Mouse (Mus musculus) heart, postnatal 10 days (tissue): Measurements from ENCODE around the gene Ddr1. TPM values are rescaled to one million over a fixed set of nuclear protein-coding genes. Genes with fewer than 3 reads are reported as not detected.

Experiments used
- DNase-seq, 2 experiments: peaks; one replicate each; pipeline ENCODE4 v3.0.0; 2021
- intact Hi-C: fragments of 180-260 bp; cut with DNase I; formaldehyde crosslinking; loops from one replicate; pipeline ENCODE4 v1.15.1; 2025
- total RNA-seq, 2 experiments: library from RNA; stranded (reverse); gene quantifications; 2 replicates each; pipeline ENCODE4 v1.2.3; 2021

Gene Ddr1
- total RNA-seq, 2 experiments from 2014 or later, result 56.8 to 66.6 TPM

DNA sequence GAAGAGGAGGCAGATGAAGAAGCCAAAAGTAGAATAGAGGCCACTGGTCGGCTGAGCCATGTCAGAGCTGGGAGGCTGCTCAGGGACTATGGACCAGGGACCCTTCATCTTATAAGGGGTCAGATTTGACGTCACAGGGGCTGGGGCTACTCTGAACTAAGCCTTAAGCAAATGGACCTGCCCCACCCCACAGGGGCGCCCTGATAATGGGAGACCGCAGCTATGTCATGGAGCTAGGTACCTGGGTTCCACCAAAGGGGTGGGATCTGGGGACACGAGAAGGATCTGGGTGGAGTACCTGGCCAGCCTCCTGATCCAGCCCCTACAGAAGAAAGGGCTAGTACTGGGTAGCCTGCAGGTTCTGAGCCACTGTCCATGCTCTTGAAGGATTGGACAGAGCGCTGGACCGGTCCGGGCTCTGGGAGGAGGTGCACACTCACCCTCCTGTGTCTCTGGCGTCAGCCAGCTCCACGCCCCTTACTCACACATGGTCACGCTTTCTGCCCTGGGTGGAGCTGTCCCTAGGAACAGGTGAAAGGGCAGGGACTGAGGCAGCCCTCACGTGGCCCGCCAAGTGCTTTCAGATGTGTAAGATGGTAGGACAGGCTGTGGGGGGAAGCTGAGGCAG is 60.7 kb downstream of the Ddr1 start, which contains the start of gene Mucl3:
Mucl3 (minus strand) TSS at position 87 of the 628 bp plus-strand sequence.
- no peak for DNase-seq
- intact Hi-C loops, result no loop called here

DNA sequence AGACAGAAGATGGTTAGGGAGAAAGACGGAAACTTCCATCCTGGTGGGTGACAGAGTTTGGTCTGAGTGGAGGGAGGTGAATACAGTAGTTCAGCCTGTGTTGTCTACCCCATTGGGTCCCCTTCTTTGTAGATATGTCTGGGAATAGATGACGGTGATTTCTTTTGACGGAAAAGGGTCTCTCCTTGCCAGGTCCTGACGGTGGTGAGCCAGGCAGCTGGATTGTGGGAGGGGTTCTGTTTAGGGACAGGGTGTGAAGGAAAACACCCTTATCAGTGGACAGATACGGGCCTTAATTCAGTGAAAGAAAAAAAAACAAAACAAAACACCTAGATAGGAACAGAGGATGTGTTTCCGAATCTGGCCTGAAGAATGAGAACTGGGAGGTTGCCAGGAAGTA is 65.1 kb downstream of the Ddr1 start:
- DNase-seq, result peak in 1 of 2 experiments; percentile 11
- intact Hi-C loops, result no loop called here

DNA sequence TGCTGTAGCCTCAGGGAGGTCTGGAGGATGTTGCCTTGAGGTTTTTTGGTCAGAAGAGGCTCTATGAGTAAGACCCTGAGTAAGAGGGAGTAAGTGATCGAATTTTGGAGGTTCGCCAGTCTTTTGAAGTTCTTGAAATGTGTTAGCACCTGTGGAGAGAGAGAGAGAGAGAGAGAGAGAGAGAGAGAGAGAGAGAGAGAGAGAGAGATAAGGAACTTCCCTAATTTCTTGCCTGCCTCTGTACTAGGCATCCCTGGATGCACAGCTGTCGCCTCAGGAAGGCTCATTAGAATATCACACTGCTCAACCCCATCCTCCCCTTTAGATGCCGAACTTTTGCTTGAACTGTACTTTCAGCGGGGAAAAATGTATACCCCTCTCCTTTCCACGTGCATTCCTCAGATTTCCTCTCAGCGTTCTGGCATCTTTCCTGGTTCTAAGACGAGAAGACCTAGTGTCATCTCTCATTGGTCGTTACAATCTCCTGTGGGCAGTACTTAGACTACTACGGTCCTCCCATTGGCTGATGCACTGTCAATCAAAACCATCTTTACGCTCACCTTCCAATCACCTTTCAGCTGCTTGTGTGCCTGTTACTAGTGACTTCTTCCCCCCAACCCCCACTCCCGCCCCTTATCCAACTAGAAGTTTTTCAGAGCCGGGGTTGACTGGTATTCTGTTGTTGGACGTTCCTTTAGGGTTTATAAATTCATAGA is 65.8 kb downstream of the Ddr1 start:
- peak; percentile 88 for DNase-seq
- intact Hi-C loops, result no loop called here

DNA sequence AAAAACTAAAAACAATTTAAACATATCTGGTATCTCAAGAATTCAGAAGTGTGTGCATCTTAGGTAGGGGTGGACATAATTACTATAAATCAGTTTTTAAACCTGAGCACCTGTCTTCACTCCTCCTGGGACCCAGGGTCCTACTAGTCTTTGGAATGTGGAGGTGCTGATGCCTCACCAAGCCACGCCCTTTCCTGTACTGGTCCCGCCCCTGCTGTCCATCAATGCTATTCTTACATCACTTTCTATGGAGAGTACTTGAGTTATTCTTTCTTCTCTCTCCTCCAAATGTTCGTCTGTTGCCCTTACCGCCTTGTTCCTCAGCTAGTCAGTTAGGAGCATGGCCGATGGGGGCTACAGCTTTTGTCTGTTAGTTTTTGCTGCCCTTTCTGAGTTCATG is 68.1 kb downstream of the Ddr1 start:
- intact Hi-C loops, result no loop called here
- peak; percentile 23 to 51 for DNase-seq

DNA sequence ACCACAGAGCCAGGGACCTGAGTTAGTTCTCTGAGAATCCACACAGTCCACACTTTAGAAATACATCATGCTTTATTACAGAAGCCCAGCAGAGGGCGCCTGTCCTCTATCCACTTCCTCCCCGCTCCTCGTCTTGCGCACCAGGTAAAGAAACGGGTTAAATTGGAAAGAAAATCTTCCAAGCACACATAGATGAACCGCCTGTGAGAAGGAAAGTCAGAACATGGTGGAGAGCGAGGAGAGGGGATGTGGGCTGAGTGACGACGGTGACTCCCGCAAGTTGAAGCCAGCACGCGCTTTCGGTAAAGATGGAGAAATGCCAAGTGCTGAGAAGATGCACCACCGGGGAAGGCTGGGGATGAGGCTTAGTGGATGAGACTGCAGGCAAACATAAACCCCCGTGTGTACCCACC is 68.7 kb downstream of the Ddr1 start:
- peak; percentile 75 to 82 for DNase-seq
- intact Hi-C loops, result loop anchor here (1.0 kb wide), 1 partner anchor 90 kb away; no protein-coding TSS in a partner anchor

DNA sequence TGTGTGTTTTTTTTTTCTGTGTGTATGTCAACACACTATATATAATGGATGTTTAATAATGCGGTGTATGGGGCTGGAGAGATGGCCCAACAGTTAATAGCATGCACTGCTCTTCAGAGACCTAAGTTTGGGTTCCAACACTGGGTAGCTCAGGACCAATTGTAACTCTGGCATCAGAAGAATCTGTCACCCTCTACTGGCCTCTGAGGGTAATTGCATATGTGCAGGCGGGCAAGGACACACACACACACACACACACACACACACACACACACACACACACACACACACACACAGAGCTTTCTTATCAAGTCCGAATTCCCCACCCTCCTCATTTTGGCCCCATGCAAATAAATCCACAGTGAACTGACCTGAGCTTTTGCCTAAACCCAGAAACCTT is 69.2 kb downstream of the Ddr1 start:
- DNase-seq, result no peak
- intact Hi-C loops, result loop anchor here (1.0 kb wide), 1 partner anchor 90 kb away; no protein-coding TSS in a partner anchor

DNA sequence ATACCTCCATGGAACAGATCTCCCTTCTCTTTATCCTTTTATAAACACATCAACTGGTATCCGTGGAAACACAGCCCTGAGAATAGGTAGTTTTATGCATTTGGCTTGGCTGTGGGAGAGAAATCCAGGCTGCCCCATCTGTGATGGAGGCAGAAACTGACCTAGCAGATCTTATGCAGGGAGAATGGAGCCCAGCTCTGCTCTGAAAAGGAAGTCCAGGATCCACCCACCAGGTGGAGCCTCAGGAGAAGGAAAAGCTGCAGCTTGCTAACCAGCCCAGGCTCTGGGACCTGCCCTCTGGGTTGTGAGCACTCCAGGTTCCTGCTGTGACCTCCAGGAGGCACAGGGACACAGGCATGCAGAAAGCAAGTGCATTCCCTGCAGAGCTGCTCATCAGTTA is 70.4 kb downstream of the Ddr1 start:
- DNase-seq, result peak; percentile 42 to 45
- intact Hi-C loops, result no loop called here

Other genes with a start within 250 kb of the Ddr1 start
- under 1 TPM; 0.27 to 0.34 TPM for gene H2-Q10, start 234.5 kb downstream of the Ddr1 start, total RNA-seq
- not detected for gene Pou5f1, start 198.6 kb downstream of the Ddr1 start, total RNA-seq
- gene Tcf19, start 187.8 kb downstream of the Ddr1 start, total RNA-seq, result 10 to 100 TPM; 17.5 to 17.9 TPM
- gene Cchcr1, start 187.5 kb downstream of the Ddr1 start, total RNA-seq, result 1 to 10 TPM; 5.1 to 5.2 TPM
- not detected for gene Psors1c2, start 171.4 kb downstream of the Ddr1 start, total RNA-seq
- under 1 TPM; 0.14 to 0.15 TPM for gene Cdsn, start 152.5 kb downstream of the Ddr1 start, total RNA-seq
- gene 2300002M23Rik, start 137.2 kb downstream of the Ddr1 start, total RNA-seq, result not detected
- not detected for gene Sfta2, start 103.1 kb downstream of the Ddr1 start, total RNA-seq
- gene Gm9573, start 78.0 kb downstream of the Ddr1 start, total RNA-seq, result not detected
- not detected for gene Mucl3, start 60.9 kb downstream of the Ddr1 start, total RNA-seq
- gene Vars2, start 37.0 kb downstream of the Ddr1 start, total RNA-seq, result 10 to 100 TPM; 25.2 to 34.0 TPM
- 10 to 100 TPM; 15.5 to 18.7 TPM for gene Gtf2h4, start 30.9 kb downstream of the Ddr1 start, total RNA-seq
- 10 to 100 TPM; 18.7 to 25.9 TPM for gene Ier3, start 117.1 kb upstream of the Ddr1 start, total RNA-seq
- gene Flot1, start 118.6 kb upstream of the Ddr1 start, total RNA-seq, result 100 to 1,000 TPM; 114 to 124 TPM
- 100 to 1,000 TPM; 358 to 363 TPM for gene Tubb5, start 133.7 kb upstream of the Ddr1 start, total RNA-seq
- 10 to 100 TPM; 20.4 to 22.1 TPM for gene Mdc1, start 136.9 kb upstream of the Ddr1 start, total RNA-seq
- gene Nrm, start 156.7 kb upstream of the Ddr1 start, total RNA-seq, result 10 to 100 TPM; 12.6 to 13.5 TPM
- gene Ppp1r18, start 161.0 kb upstream of the Ddr1 start, total RNA-seq, result 10 to 100 TPM; 27.9 to 29.6 TPM
- gene Dhx16, start 175.2 kb upstream of the Ddr1 start, total RNA-seq, result 10 to 100 TPM; 24.7 to 29.2 TPM
- gene 2310061I04Rik, start 192.8 kb upstream of the Ddr1 start, total RNA-seq, result 10 to 100 TPM; 64.8 to 69.8 TPM
- 10 to 100 TPM; 12.1 to 16.3 TPM for gene Atat1, start 205.5 kb upstream of the Ddr1 start, total RNA-seq
- 10 to 100 TPM; 52.8 to 56.2 TPM for gene Mrps18b, start 211.8 kb upstream of the Ddr1 start, total RNA-seq
- gene Ppp1r10, start 211.8 kb upstream of the Ddr1 start, total RNA-seq, result 10 to 100 TPM; 43.3 to 45.1 TPM